Mouse (Mus musculus) lung, adult 2 months (tissue): ENCODE measurements at regions not wholly inside any gene's neighbourhood (a gene's known extent, or its start where the extent isn't known, plus 50 kb on each side); places are given as distances from the start of the nearest gene placed in this dataset.

ENCODE experiments used
- CTCF ChIP-seq: fragments of 200-500 bp; IDR thresholded peaks from 2 replicates; pipeline ENCODE4 v1.5.1; 2011; ENCODE audit warnings: mild to moderate bottlenecking, low read length, control low read depth; ENCODE audit not compliant: insufficient read depth
- POLR2A ChIP-seq: fragments of 200-500 bp; IDR thresholded peaks from 2 replicates; pipeline ENCODE4 v1.6.1; 2011; ENCODE audit warnings: low read depth, mild to moderate bottlenecking, control low read depth, low read length, borderline replicate concordance; ENCODE audit errors: extremely low read depth

DNA sequence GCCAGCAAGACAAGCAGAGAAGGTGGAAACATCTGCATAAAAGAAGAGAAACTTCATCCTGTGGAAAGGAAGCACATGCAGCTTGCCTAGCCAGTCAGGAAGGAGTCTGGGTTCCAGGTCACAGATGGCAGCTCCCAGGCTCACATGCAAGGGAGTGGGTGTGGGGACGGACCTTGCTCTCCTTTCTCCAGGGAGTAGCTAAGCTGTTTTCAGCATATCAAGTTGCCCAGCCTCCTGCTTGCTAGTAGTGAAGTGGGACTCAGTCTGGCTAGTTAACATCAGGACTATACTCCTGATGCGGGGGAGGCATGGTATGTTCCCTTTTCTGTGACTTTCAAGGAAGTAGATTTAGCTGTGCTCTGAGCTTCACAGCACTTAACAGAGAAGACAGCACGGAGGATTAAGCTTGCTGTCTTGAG is 62.0 kb upstream of the Slc4a7 start:
- no peak for TF ChIP-seq CTCF
- TF ChIP-seq POLR2A = no peak
